17 mouse cellular contexts compared by ENCODE assay signal in the genomic region with DNA sequence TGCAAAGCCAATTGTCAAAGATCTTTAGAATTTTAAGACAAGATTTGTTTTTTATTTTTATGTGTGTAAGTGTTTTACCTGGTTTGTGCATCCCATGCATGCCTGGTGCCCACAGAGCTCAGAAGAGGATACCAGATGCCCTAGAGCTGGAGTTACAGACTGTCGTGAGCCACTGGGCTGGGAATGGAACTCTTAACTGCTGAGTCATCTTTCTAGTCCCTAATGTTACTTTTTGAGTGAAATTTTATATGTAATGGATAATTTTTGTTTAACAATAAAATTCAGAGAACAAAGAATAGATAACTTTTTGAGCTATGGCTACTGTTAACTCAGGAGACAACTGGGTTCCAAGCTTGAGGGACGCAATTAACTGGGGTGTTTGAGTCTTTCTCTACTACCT.
"Had no signal": no experiment of that assay in that cellular context is flagged by ENCODE, and none has a peak within 500 bp of the region (broad histone marks: within the 10 kb centered on the region; RNA-seq: fewer than 3 reads in every experiment).

No protein-coding gene starts in this region.

- H3K4me1 ChIP-seq: neural tube, embryonic 12.5 days had no signal

- H3K27me3 ChIP-seq: neural tube, embryonic 12.5 days had no signal

- H3K36me3 ChIP-seq: limb, embryonic 10.5 days; midbrain, embryonic 10.5 days; neural tube, embryonic 12.5 days had no signal

- H3K9ac ChIP-seq: lung, embryonic 14.5 days; neural tube, embryonic 12.5 days had no signal

- DNase-seq: kidney, adult 11 months; kidney, postnatal 10 days; kidney, postnatal 4 days; lung, embryonic 14.5 days; lung, postnatal 10 days; lung, postnatal 4 days; midbrain, embryonic 14.5 days; retina, postnatal 1 day; right cerebral cortex, postnatal 4 days; spleen, adult 18-20 months; thymus, adult 2 months; thymus, postnatal 25 days had no signal

- H3K27ac ChIP-seq: left cerebral cortex, adult 2 months; limb, embryonic 10.5 days; midbrain, embryonic 10.5 days; neural tube, embryonic 12.5 days had no signal

- H3K4me2 ChIP-seq: lung, embryonic 14.5 days; neural tube, embryonic 12.5 days had no signal

- H3K9me3 ChIP-seq: limb, embryonic 10.5 days; midbrain, embryonic 10.5 days; neural tube, embryonic 12.5 days had no signal

- H3K4me3 ChIP-seq: left cerebral cortex, adult 2 months; limb, embryonic 10.5 days; midbrain, embryonic 10.5 days; myocyte; neural tube, embryonic 12.5 days had no signal
